Mouse (Mus musculus): Measurements from ENCODE around the gene Lama5.
A peak's percentile ranks its signal among the peaks of the same experiment; 100 is the strongest.

GRCm38 (mm10) chr2:180170806-180171521 is 54.7 kb downstream of the Lama5 start, which contains the start of gene Adrm1:
- TF ChIP-seq POLR2A (IDR thresholded peaks at IDR 0.05; ENCODE audit: borderline replicate concordance, insufficient read depth, low read length) = no peak
- peak; percentile 72 for TF ChIP-seq CTCF (IDR thresholded peaks at IDR 0.05; ENCODE audit: borderline replicate concordance, insufficient read depth, low read depth, low read length)
